ENCODE assay signal across 8 mouse cellular contexts in the genomic region with DNA sequence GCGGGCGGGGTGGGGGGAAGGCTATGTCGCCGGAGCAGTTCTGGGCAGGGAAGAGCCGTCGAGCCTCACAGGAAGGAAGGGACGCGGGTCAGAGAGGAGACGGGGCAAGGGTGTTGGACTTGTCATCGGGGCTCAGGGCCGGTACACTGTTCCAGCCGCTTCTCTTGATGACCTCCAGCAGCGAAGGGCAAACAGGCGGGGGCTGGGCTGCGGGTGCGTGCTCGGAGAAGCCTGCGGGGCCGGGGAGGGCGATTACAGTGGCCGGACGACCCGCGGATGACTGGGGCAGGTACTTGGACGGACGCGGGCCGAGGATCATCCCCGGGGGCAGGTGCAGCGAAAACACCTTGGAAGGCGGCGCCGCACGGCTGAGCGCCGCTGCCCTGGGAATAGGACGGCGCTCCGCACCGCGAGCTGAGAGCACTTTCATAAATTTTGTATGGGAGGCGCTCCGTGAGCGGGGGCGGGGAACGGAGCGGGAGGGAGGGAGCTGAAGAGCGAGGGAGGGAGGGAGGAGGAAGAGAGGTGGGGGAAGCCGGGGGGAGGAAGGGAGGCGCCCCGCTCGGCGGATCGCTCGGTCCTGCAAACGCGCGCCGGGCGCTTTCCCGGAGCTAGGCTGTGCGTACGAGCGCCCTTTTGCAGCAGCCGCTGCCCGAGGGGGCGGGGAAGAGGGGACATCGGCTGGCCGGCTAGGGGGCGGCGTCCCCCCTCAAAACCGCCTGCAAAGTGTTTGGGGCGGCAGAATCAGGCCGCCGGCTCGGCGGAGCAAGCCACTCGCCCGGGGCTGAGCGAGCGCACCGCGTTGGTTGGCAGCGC. TPM values are rescaled to one million over a fixed set of nuclear protein-coding genes. Genes with fewer than 3 reads are reported as not detected.
A peak's percentile ranks its signal among the peaks of the same experiment; 100 is the strongest.
DNase-seq lines count a peak whose midpoint lies in the region; TF ChIP-seq lines count a peak whose summit lies in the region.

TSS of gene Rtn4rl1 (plus strand) at position 528 of the 816 bp plus-strand sequence.

- intact Hi-C loops in heart, postnatal 14 days (cut with DNase I) = loop anchor here (1.0 to 5.0 kb wide), 3 partner anchors 39 to 204 kb away; no protein-coding TSS in a partner anchor

- DNase-seq in B cell, adult 2 months = peak; percentile 56 to 59
- peak; percentile 80 to 82 for DNase-seq in adrenal gland, adult 18-20 months (ENCODE audit: low spot score in 2 of 2)
- DNase-seq in forebrain, embryonic 10.5 days (ENCODE audit: extremely low spot score, low spot score) = peak; percentile 45
- DNase-seq in heart, postnatal 14 days = peak; percentile 80 to 83
- DNase-seq in kidney, postnatal 4 days = peak; percentile 70 to 79
- DNase-seq in lung, adult 18-20 months = peak; percentile 78 to 80
- peak; percentile 87 for DNase-seq in thymus, postnatal 4 days

- H3K27me3 ChIP-seq in forebrain, embryonic 10.5 days (ENCODE audit: poor library complexity, severe bottlenecking) = peaks cover 78% of the 10 kb centered on the region

- no peaks in the 10 kb centered on the region for H3K9me3 ChIP-seq in forebrain, embryonic 10.5 days

- H3K36me3 ChIP-seq in forebrain, embryonic 10.5 days (replicated peaks) = no peaks in the 10 kb centered on the region

- peak within 1 kb of the TSS; percentile 70; the same call in 1 of the 2 replicates for H3K27ac ChIP-seq in forebrain, embryonic 10.5 days
- no peak within 1 kb of the TSS for H3K27ac ChIP-seq in olfactory bulb, adult 2 months (ENCODE audit: insufficient read depth, low read depth, low read length)

- peak within 1 kb of the TSS; percentile 58 for H3K4me3 ChIP-seq in forebrain, embryonic 10.5 days
- H3K4me3 ChIP-seq in olfactory bulb, adult 2 months (ENCODE audit: insufficient read depth, low read depth, low read length) = peak within 1 kb of the TSS; percentile 38

- no peak for TF ChIP-seq POLR2A in olfactory bulb, adult 2 months (IDR thresholded peaks at IDR 0.05; ENCODE audit: insufficient read depth, low read depth, low read length)

- WGBS in forebrain, embryonic 10.5 days = under 1% methylated on average over 84 of the region's 84 CpGs
- WGBS in olfactory bulb, adult 2 months = under 1% methylated on average over 83 of the region's 84 CpGs

- peaks cover 85% of the 10 kb centered on the region for H3K4me1 ChIP-seq in forebrain, embryonic 10.5 days
- peaks cover 27% of the 10 kb centered on the region for H3K4me1 ChIP-seq in olfactory bulb, adult 2 months (ENCODE audit: control insufficient read depth, insufficient read depth, low read length)

- TF ChIP-seq CTCF in olfactory bulb, adult 2 months (IDR thresholded peaks at IDR 0.05; ENCODE audit: insufficient read depth, low read depth, low read length) = no peak

RNA-seq across cellular contexts. Expression of gene Rtn4rl1, which starts in this region (rescaled TPM):
- 10 to 100 TPM; 27.7 to 33.2 TPM for total RNA-seq in adrenal gland, adult 18-20 months (2021)
- 1.1 and 1.3 TPM in 2 replicates for polyA plus RNA-seq in forebrain, embryonic 10.5 days (2016; fragmentation: Nextera tagmentation; extraction: Ambion mirVana)
- 10 to 100 TPM; 10.6 to 13.2 TPM for total RNA-seq in heart, postnatal 14 days (2021)
- not detected in 2 replicates for polyA plus RNA-seq in olfactory bulb, adult 2 months (2012; ENCODE audit: insufficient read depth, insufficient read length, low replicate concordance, missing spikeins)
